9 mouse cellular contexts compared by ENCODE assay signal in the genomic region with DNA sequence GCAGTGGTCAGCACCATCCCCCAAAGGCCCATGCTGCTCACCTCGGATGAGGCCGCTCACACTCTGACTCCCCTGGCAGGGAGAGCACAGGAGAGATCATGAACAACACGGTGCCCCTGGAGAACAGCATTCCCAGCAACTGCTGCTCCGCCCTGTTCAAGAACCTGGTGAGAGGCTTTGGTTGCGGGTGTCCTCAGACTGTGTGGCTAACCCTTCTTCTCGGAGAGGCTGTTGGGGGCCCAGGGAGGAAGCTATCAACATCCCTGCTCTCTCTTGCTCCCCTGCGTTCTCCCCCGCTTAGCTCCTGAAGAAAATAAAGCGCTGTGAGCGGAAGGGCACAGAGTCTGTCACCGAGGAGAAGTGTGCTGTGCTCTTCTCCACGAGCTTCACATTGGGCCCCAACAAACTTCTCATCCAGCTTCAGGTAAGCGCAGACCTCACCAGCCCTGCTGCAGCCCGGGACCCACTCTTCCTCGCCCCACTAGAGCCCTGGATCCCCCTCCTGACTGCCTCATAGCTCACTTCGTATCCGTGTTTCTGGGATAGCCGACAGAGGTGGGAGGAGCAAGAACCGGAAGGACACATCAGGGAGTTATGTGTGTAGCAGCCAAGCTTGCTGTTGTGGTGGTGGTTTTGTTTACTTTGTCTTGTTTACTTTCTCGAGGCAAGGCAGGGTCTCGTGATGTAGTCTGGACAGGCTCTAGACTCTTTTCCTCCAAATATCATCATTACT. TPM values are rescaled to one million over a fixed set of nuclear protein-coding genes. Genes with fewer than 3 reads are reported as not detected.
DNase-seq lines count a peak whose midpoint lies in the region; ATAC-seq and TF ChIP-seq lines count a peak whose summit lies in the region.
"Had no signal": no experiment of that assay in that cellular context is flagged by ENCODE, and none has a peak within 500 bp of the region (broad histone marks: within the 10 kb centered on the region; RNA-seq: fewer than 3 reads in every experiment).

No protein-coding gene starts in this region.

- no peaks in the 10 kb centered on the region for H3K27me3 ChIP-seq in embryonic facial prominence, embryonic 11.5 days (ENCODE audit: control insufficient read depth, insufficient read depth, low read length)
- no peaks in the 10 kb centered on the region for H3K27me3 ChIP-seq in hindbrain, postnatal 0 days (ENCODE audit: insufficient read depth, low read length)
- no peaks in the 10 kb centered on the region for H3K27me3 ChIP-seq in midbrain, embryonic 15.5 days (replicated peaks)
- no peaks in the 10 kb centered on the region for H3K27me3 ChIP-seq in forebrain, embryonic 11.5 days (ENCODE audit: control insufficient read depth, insufficient read depth, low read length)

- DNase-seq in kidney, postnatal 14 days: peak; percentile 43
- no peak for DNase-seq in kidney, postnatal 25 days
- no peak for DNase-seq in embryonic facial prominence, embryonic 11.5 days (ENCODE audit: low spot score)
- DNase-seq in hindbrain, postnatal 0 days (ENCODE audit: low spot score): no peak
- no peak for DNase-seq in MN1 (ENCODE audit: low spot score)
- no peak for DNase-seq in left cerebral cortex, postnatal 4 days
- no peak for DNase-seq in forebrain, embryonic 11.5 days (ENCODE audit: low spot score)
- DNase-seq: heart, postnatal 4 days had no signal

- intact Hi-C loops in left cerebral cortex, postnatal 4 days (cut with DNase I): no loop called here

- no peak overlapping the region for H3K9ac ChIP-seq in embryonic facial prominence, embryonic 11.5 days (replicated peaks; ENCODE audit: low read length)
- H3K9ac ChIP-seq in hindbrain, postnatal 0 days (replicated peaks; ENCODE audit: low read length): no peak overlapping the region
- H3K9ac ChIP-seq in midbrain, embryonic 15.5 days: no peak overlapping the region
- no peak overlapping the region for H3K9ac ChIP-seq in forebrain, embryonic 11.5 days (ENCODE audit: low read length)

- H3K4me3 ChIP-seq in embryonic facial prominence, embryonic 11.5 days (ENCODE audit: low read depth, low read length): no peak overlapping the region
- H3K4me3 ChIP-seq in hindbrain, postnatal 0 days (ENCODE audit: low read length): no peak overlapping the region
- peak overlapping the region; percentile 10; the same call in 1 of the 2 replicates for H3K4me3 ChIP-seq in midbrain, embryonic 15.5 days
- H3K4me3 ChIP-seq in forebrain, embryonic 11.5 days (ENCODE audit: low read depth, low read length): no peak overlapping the region

- H3K36me3 ChIP-seq in embryonic facial prominence, embryonic 11.5 days (replicated peaks; ENCODE audit: control insufficient read depth, insufficient read depth, low read depth, low read length): no peaks in the 10 kb centered on the region; the same call in 1 of the 2 replicates
- no peaks in the 10 kb centered on the region for H3K36me3 ChIP-seq in hindbrain, postnatal 0 days (ENCODE audit: insufficient read depth, low read length)
- no peaks in the 10 kb centered on the region for H3K36me3 ChIP-seq in midbrain, embryonic 15.5 days (replicated peaks)
- no peaks in the 10 kb centered on the region for H3K36me3 ChIP-seq in forebrain, embryonic 11.5 days (ENCODE audit: control insufficient read depth, insufficient read depth, low read length)

- TF ChIP-seq CTCF in hindbrain, postnatal 0 days (IDR thresholded peaks at IDR 0.05; ENCODE audit: low read depth): no peak

- 48% methylated on average over 21 of the region's 21 CpGs for WGBS in embryonic facial prominence, embryonic 11.5 days
- WGBS in hindbrain, postnatal 0 days: 49% methylated on average over 21 of the region's 21 CpGs
- WGBS in midbrain, embryonic 15.5 days: 52% methylated on average over 21 of the region's 21 CpGs
- WGBS in forebrain, embryonic 11.5 days: 57% methylated on average over 21 of the region's 21 CpGs

- H3K4me1 ChIP-seq in embryonic facial prominence, embryonic 11.5 days (ENCODE audit: control insufficient read depth, insufficient read depth, low read length): no peaks in the 10 kb centered on the region
- H3K4me1 ChIP-seq in hindbrain, postnatal 0 days (ENCODE audit: insufficient read depth, low read length): no peaks in the 10 kb centered on the region
- H3K4me1 ChIP-seq in midbrain, embryonic 15.5 days: no peaks in the 10 kb centered on the region
- H3K4me1 ChIP-seq in forebrain, embryonic 11.5 days (replicated peaks; ENCODE audit: control insufficient read depth, insufficient read depth, low read length): no peaks in the 10 kb centered on the region

- no peaks in the 10 kb centered on the region for H3K9me3 ChIP-seq in embryonic facial prominence, embryonic 11.5 days (replicated peaks; ENCODE audit: control insufficient read depth, low read length)
- no peaks in the 10 kb centered on the region for H3K9me3 ChIP-seq in hindbrain, postnatal 0 days (ENCODE audit: low read length)
- H3K9me3 ChIP-seq in midbrain, embryonic 15.5 days: no peaks in the 10 kb centered on the region
- no peaks in the 10 kb centered on the region for H3K9me3 ChIP-seq in forebrain, embryonic 11.5 days (ENCODE audit: control insufficient read depth, low read length)

- H3K27ac ChIP-seq in embryonic facial prominence, embryonic 11.5 days (replicated peaks; ENCODE audit: low read depth, low read length): no peak overlapping the region
- H3K27ac ChIP-seq in hindbrain, postnatal 0 days: no peak overlapping the region
- H3K27ac ChIP-seq in midbrain, embryonic 15.5 days: no peak overlapping the region
- no peak overlapping the region for H3K27ac ChIP-seq in forebrain, embryonic 11.5 days (ENCODE audit: low read depth, low read length)

- ATAC-seq in embryonic facial prominence, embryonic 11.5 days (replicated peaks; ENCODE audit: insufficient number of reproducible peaks, low FRiP score, low TSS enrichment, low read depth): no peak
- no peak for ATAC-seq in hindbrain, postnatal 0 days
- ATAC-seq in midbrain, embryonic 15.5 days (replicated peaks): no peak
- ATAC-seq in forebrain, embryonic 11.5 days (replicated peaks; ENCODE audit: low FRiP score): no peak

- peak overlapping the region; percentile 1; the same call in 1 of the 2 replicates for H3K4me2 ChIP-seq in embryonic facial prominence, embryonic 11.5 days (ENCODE audit: low read depth, low read length)
- 0 out of 2 replicates have a peak overlapping the region, but pooled peaks have one; percentile 10 for H3K4me2 ChIP-seq in hindbrain, postnatal 0 days (ENCODE audit: low read depth, low read length)
- H3K4me2 ChIP-seq in midbrain, embryonic 15.5 days: no peak overlapping the region
- H3K4me2 ChIP-seq in forebrain, embryonic 11.5 days (ENCODE audit: low read depth, low read length, severe bottlenecking): no peak overlapping the region

RNA-seq across cellular contexts. Expression of gene Stat6, which starts 10.3 kb away (rescaled TPM):
- 8.1 and 8.2 TPM in 2 replicates for polyA plus RNA-seq in embryonic facial prominence, embryonic 11.5 days (2014; fragmentation: Nextera tagmentation; extraction: Ambion mirVana)
- 5.3 and 9.5 TPM in 2 replicates for total RNA-seq in hindbrain, postnatal 0 days (2014; rRNA removed)
- 4.7 and 5.3 TPM in 2 replicates for polyA plus RNA-seq in hindbrain, postnatal 0 days (2015; fragmentation: Nextera tagmentation; extraction: Ambion mirVana)
- polyA plus RNA-seq in midbrain, embryonic 15.5 days (2015; fragmentation: Nextera tagmentation; extraction: Ambion mirVana): 5.8 and 5.9 TPM in 2 replicates
- total RNA-seq in left cerebral cortex, postnatal 4 days (2021): 1 to 10 TPM; 6.0 to 6.1 TPM
- polyA plus RNA-seq in forebrain, embryonic 11.5 days (2014; fragmentation: Nextera tagmentation; extraction: Ambion mirVana): 6.8 and 7.8 TPM in 2 replicates

RNA-seq across cellular contexts. Expression of gene Nemp1, which starts 13.6 kb away (rescaled TPM):
- polyA plus RNA-seq in embryonic facial prominence, embryonic 11.5 days (2014; fragmentation: Nextera tagmentation; extraction: Ambion mirVana): 11.2 and 11.7 TPM in 2 replicates
- 2.8 and 4.1 TPM in 2 replicates for total RNA-seq in hindbrain, postnatal 0 days (2014; rRNA removed)
- polyA plus RNA-seq in hindbrain, postnatal 0 days (2015; fragmentation: Nextera tagmentation; extraction: Ambion mirVana): 2.2 and 3.0 TPM in 2 replicates
- 3.3 and 3.7 TPM in 2 replicates for polyA plus RNA-seq in midbrain, embryonic 15.5 days (2015; fragmentation: Nextera tagmentation; extraction: Ambion mirVana)
- total RNA-seq in left cerebral cortex, postnatal 4 days (2021): 1 to 10 TPM; 4.8 to 5.6 TPM
- 12.0 and 12.2 TPM in 2 replicates for polyA plus RNA-seq in forebrain, embryonic 11.5 days (2014; fragmentation: Nextera tagmentation; extraction: Ambion mirVana)

RNA-seq across cellular contexts. Expression of gene Nab2, which starts 15.3 kb away (rescaled TPM):
- 8.0 and 9.3 TPM in 2 replicates for polyA plus RNA-seq in embryonic facial prominence, embryonic 11.5 days (2014; fragmentation: Nextera tagmentation; extraction: Ambion mirVana)
- total RNA-seq in hindbrain, postnatal 0 days (2014; rRNA removed): 3.5 and 4.1 TPM in 2 replicates
- 1.1 and 1.6 TPM in 2 replicates for polyA plus RNA-seq in hindbrain, postnatal 0 days (2015; fragmentation: Nextera tagmentation; extraction: Ambion mirVana)
- 1.9 and 2.6 TPM in 2 replicates for polyA plus RNA-seq in midbrain, embryonic 15.5 days (2015; fragmentation: Nextera tagmentation; extraction: Ambion mirVana)
- total RNA-seq in left cerebral cortex, postnatal 4 days (2021): 10 to 100 TPM; 21.5 to 21.9 TPM
- 4.9 and 5.5 TPM in 2 replicates for polyA plus RNA-seq in forebrain, embryonic 11.5 days (2014; fragmentation: Nextera tagmentation; extraction: Ambion mirVana)

RNA-seq across cellular contexts. Expression of gene Lrp1, which starts 32.1 kb away (rescaled TPM):
- 55.5 and 59.0 TPM in 2 replicates for polyA plus RNA-seq in embryonic facial prominence, embryonic 11.5 days (2014; fragmentation: Nextera tagmentation; extraction: Ambion mirVana)
- 245 TPM in 2 replicates for total RNA-seq in hindbrain, postnatal 0 days (2014; rRNA removed)
- 73.7 and 75.5 TPM in 2 replicates for polyA plus RNA-seq in hindbrain, postnatal 0 days (2015; fragmentation: Nextera tagmentation; extraction: Ambion mirVana)
- polyA plus RNA-seq in midbrain, embryonic 15.5 days (2015; fragmentation: Nextera tagmentation; extraction: Ambion mirVana): 117 and 119 TPM in 2 replicates
- 100 to 1,000 TPM; 286 to 296 TPM for total RNA-seq in left cerebral cortex, postnatal 4 days (2021)
- polyA plus RNA-seq in forebrain, embryonic 11.5 days (2014; fragmentation: Nextera tagmentation; extraction: Ambion mirVana): 71.2 and 75.0 TPM in 2 replicates

RNA-seq across cellular contexts. Expression of gene Myo1a, which starts 51.9 kb away (rescaled TPM):
- 0.40 and 0.55 TPM in 2 replicates for polyA plus RNA-seq in embryonic facial prominence, embryonic 11.5 days (2014; fragmentation: Nextera tagmentation; extraction: Ambion mirVana)
- total RNA-seq in hindbrain, postnatal 0 days (2014; rRNA removed): 0.21 and 0.36 TPM in 2 replicates
- 0.50 and 0.53 TPM in 2 replicates for polyA plus RNA-seq in hindbrain, postnatal 0 days (2015; fragmentation: Nextera tagmentation; extraction: Ambion mirVana)
- 0.25 and 0.46 TPM in 2 replicates for polyA plus RNA-seq in midbrain, embryonic 15.5 days (2015; fragmentation: Nextera tagmentation; extraction: Ambion mirVana)
- under 1 TPM; 0.46 to 0.82 TPM for total RNA-seq in left cerebral cortex, postnatal 4 days (2021)
- 0.40 and 0.51 TPM in 2 replicates for polyA plus RNA-seq in forebrain, embryonic 11.5 days (2014; fragmentation: Nextera tagmentation; extraction: Ambion mirVana)

Comparison
In these comparisons a context has a peak if more than half of its experiments do, and no peak if none do; other contexts are left out.
1. H3K4me2 ChIP-seq: peak in embryonic facial prominence, embryonic 11.5 days (single experiment) and hindbrain, postnatal 0 days (single experiment); none in midbrain, embryonic 15.5 days (single experiment) and forebrain, embryonic 11.5 days (single experiment).